Mouse (Mus musculus) fibroblast of lung, adult 2 months (primary cell): ENCODE data around the gene Slc15a4.

Experiments
- DNase-seq: peaks from one replicate; pipeline ENCODE4 v3.0.0-alpha.2; 2011; ENCODE audit warnings: low read depth

The Slc15a4 gene

DNA sequence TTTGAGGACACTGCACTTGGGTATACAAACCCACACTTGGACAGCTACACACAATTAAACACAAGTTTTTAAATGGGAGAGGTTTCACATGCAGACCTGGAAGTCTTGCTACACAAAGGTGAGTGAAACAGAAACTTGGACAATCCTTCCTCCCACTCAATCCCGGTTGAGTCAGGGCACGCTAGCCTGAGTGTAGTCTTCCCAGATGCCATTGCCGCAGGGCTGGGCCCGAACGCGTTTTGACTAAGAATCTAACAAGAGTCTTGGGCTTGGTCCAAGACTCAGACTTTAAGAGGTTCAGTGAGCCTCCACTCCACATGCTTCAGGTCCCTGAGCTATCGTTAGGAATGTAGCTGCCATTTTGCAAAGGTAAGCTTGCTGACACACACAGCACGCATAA, 12.3 kb downstream of the Slc15a4 start:
- DNase-seq = no peak

DNA sequence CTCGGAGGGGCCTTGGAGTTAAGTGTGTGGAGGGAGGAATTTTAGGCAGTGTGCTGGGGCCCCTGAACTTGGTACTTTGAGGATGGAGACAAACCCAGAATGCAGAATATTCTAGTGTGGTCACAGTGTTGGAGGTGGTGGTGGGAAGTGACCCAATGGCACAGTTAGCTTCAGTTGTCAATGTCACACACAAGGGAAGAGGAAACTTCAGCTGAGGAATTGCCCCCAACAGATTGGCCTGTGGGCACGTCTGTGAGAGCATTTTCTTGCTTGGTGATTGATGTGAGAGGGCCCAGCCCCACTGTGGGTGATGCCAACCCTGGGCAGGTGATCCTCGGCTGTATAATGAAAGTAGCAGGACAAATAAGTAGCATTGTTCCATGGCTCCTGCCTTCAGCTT, 13.9 kb downstream of the Slc15a4 start:
- no peak for DNase-seq

DNA sequence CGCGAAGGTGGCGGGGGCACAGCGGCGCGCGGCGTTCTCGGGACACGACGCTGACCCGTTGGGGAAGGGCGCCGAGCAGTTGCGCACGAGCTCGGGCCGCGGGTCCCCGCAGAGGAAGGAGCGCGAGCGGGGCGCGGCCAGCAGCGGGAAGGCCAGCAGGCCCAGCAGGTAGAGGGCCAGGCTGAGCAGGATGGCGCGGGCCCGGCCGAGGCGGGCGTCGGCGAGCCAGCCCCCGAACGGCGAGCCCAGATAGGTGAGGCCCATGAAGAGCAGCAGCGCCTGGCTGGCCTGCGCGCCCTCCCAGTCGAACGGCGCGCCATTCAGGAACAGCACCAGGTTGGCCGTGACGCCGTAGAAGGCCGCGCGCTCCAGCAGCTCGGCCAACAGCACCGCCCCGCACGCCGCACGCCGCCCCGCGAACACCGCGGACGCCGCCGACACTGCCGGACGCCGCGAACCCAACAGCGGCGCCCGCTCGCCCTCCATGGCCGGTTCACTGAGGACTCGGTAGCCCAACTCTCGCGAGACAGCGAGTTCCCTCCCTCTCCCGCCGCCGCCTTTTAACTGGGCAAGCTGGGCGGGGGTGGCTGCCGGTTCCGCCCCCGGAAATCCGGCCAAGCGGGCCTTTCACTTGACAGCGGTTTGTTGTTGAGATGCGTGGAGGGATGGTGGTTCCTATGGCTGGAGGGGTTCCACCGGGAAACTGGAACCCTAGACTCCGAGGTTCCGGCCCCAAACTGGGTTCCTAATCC, 15.6 kb downstream of the Slc15a4 start:
- DNase-seq = peak; percentile 82

DNA sequence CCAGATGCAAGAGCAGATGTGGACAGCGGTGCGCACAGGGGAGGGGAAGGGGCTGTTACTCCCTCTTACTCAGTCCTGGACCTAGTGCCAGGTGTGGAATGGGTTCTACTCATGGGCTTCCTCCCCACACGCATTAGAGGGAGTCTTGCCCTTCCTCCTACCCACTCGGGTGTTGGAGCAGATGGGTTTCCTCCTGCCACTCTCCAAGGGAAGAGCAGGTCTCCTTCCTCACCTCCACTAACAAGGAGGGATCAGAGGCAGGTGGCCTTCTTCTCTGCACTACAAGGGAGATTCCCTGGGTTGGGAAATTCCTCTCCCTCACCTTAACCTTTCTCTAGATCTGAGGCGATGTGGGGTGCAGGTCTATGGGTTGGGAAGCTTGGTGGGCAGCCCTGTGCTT, 16.5 kb downstream of the Slc15a4 start:
- no peak for DNase-seq

DNA sequence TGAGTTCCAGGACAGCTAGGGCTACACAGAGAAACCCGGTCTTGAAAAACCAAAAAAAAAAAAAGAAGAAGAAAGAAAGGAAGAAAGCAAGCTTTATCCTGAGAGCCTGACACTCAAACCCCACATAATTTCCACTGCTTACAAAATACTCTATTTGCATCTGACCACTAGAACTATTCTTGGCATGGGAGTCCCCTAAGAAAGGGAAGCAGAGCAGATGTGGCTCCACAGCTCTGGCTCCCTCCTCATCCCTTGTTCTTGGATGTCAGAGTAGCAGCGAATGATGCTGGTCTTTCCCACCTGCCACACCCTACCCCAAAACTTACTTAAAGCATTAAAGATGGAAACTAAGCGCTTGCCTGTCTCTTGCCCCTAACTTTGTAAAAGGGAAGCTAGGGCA, 17.2 kb downstream of the Slc15a4 start:
- no peak for DNase-seq

DNA sequence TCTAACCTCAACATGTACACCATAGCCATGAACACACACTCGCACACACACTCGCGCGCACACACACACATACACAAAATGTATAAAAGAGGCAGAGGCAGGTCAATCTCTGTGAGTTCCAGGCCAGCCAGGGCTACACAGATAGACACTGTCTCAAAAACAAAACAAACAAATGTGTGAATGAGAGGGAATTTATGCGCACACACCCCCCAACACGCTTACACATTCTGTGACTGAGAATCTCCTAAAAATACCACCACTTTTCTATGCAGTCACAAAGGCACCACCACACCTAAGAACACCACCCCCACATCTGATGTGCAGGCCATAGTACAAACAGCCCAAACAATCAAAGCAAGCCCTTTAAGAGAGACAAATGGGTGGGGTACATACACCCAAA, 20.3 kb downstream of the Slc15a4 start:
- no peak for DNase-seq

DNA sequence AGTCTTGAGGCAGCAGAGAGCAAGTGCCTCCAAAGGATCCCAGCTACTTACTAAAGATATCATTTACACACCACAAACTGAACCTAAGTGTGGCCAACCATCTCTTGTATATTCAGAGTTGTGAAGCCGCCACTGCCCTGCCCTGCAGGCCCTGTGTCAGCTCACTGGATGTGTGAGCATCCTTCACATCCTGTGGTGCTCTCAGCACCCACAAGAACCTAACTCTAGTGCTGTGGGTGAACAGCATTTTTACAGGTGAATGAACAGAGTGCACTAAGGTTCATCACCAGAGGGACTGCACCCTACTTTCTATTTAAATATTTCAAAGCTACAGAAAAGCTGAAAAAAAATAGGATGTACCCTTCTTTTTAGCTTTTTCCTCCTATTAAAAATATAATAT, 20.8 kb downstream of the Slc15a4 start:
- DNase-seq = no peak

DNA sequence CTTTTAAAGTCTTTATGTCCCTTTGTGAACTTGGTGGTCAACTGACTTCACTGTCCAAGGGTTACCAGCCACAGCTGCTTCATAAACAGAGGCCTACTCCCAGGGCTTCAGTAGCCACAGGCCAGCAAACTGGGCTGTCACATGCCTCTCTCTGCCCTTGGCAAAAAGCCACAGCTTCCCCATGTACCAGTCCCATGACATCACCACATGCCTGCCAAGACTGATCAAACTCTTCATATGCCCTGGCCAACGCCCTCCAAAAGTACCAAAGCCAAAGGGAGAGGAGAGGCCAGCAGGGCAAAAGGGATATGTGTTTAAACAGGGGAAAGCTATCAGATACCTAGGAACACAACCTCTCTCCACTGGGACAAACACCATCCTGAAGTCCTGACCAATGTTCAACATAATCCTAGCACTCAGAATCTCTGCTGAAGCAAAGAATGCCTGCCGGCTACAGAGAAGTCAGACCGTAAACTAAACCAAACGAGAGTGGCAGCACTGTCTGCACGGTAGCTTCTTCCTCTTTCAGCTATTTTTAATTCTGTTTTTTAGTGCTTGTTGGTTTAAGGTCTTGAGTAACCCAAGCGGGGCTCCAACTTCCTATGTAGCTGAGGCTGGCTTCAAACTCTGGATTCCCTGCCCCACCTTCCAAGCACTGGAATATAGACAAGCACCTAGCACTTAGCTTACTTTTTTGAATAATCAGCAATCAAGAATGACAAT, 21.7 kb downstream of the Slc15a4 start:
- DNase-seq = peak; percentile 83

DNA sequence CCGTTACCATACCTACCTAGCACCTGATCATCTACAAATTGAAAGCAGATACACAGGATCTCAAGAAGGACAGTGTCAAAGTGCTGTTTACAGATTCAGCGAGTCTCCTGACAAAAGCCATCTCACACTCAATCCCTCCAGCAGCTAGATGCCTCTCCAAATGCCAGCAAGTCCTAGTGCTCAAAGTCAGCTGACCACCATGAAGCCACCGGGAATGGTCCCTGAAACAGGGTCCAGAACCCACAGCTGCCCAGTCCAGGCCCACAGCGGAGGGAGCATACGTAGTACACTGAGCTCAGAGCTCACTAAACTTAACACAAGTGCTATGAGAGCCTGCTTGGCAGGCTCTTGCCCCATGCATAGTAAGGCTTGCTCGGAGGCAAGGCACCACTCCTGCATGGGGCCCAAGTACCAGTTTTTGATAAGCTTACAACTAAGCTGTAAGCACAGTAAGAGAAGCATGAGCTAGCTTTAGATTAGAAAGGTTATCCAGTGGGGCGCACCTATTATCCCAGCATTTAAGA, 23.4 kb downstream of the Slc15a4 start:
- no peak for DNase-seq

DNA sequence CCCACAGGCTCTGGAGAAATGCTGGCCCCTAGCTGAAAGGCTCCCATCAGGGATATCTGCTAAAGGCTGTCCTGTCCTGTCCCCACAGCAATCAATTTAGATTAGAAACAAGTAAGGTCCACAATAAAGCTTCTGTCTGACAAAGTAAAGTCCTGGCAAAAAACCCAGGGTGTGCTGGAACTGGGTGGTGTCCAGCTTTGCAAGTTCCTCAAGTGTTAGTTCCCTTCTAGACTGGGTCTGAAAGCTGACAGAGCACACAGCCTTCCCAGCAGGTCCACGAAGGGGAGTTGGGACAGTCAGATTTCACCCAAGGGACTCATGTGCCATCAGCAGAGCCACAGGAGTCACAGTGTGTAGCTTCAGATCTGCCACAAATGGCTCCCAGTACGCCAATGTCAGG, 25.2 kb downstream of the Slc15a4 start:
- no peak for DNase-seq

DNA sequence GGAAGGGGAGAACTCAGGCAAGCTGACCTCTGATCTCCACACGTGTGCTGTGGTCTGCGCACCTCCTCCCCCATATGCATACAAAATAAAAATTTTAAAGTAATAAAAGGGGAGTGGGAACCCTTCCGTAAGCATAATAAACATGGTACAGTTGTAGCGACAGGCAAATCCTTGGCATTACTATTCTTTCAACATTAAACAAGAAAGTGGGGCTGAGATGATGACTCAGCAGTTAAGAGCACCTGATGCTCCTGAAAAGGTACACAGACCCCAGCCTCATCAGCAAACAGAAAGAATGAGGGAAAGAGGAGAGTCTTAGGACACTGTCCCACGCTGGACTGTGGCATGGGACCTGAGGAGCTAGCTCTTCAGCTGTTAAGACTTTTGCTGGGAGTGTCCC, 29.7 kb downstream of the Slc15a4 start:
- DNase-seq = no peak

DNA sequence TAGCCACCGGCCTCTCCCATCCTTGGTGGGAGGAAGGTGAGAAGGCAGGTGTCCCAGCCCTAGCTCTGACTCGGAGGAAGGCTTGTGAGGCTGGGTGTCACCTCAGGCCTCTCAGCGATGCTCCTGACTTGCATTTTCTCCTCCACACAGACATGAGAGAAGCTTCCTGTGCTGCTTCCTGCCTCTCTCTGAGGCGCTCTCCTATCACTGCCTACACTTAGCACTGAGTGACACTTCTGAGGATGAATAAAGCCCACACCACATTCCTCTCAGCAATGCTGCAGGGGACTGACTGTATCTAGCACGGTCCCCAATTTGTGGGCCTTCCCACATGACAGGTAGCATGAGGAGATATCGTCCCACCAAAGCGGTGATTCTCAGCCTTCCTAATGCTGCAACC, 35.8 kb downstream of the Slc15a4 start:
- no peak for DNase-seq

DNA sequence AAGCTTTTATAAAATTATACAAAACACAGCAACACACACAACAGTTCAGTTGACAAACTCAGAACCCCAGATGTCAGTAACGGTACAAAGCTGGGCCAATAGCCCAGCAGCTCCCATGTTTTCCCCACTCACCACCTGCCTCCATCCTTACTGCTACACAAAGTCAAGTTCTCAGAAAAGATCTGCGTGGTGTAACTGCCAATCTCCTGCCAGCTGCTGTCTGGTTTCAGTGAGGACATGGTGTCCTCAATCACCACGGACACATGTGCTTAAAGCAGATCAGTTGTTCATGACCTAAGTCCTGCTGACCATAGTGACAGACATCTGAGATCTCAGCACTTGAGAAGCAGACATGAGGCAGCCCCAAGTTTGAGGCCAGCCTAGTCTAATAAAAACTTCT, 37.0 kb downstream of the Slc15a4 start:
- no peak for DNase-seq

DNA sequence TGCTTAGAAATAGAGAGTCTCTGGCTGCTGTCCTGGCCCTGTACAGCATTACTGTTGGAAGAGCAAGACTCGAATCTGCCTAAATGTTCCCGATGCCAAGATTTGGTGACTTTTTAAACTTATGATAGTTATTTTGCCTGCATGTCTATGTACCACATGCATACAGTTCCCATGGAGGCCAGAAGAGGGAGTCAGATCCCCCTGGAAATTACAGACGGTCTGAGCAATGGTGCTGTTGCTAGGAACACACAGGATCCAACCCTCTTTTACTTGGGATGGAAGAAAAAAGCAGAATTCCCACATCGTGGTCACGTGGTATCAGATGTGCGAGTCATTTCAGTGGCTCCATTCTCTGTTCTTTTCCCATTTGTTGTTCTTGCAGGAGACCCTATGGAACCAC, 39.8 kb downstream of the Slc15a4 start:
- no peak for DNase-seq

DNA sequence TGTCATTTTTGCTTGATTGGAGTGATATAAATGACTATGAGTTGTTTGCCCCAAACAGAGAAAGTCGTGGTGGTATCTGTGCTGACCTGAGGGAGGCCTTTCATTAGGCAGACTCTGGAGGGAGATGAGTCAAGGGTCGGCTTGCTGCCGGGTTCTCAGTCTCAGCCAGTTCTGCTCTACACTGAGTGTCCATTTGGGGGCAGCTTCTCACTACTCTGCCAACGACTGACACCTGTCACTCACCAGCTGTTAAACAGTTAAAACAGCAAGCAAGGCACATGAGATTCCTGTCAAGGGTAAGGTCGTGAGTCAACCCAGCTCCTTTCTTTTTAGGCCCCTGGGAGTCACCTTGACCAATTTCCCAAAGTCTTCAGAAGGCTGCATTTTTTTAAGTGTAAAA, 40.3 kb downstream of the Slc15a4 start:
- no peak for DNase-seq

DNA sequence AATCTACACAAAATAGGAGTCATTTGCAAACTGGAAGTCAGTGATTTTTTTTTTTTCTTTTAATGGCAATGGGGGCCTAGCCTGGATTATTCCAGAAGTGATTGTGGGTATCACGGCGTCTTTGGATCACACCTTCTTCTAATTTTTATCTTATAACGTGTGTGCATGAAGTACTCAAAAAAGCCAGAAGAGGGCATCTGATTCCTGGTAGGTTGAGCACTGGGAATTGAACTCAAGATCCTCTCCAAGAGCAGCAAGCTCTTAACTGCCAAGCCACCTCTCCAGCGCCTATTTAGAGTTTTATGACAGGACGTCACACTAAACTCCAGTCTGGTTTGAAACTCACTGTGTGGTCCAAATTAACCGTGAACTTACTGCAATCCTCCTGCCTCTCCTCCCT, 44.8 kb downstream of the Slc15a4 start:
- no peak for DNase-seq

DNA sequence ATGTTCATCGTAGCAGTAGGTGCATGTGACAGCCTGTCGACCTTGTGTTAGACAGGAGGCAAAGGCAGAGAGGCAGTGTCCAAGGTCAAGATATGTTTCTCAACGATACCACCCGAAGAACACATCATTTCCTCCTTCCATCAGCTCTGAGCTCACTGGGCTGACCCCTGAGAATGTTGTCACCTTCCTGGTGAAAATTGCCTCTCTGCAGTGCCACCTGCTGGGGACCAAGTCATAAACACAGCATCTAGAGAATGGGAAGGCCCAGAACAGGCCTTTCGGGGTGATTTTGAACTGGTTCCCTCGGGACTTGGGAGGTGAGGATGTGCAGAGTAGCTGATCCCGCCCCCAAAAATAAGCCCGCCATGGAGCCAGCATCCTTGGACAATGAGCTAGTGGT, 49.0 kb downstream of the Slc15a4 start:
- no peak for DNase-seq

DNA sequence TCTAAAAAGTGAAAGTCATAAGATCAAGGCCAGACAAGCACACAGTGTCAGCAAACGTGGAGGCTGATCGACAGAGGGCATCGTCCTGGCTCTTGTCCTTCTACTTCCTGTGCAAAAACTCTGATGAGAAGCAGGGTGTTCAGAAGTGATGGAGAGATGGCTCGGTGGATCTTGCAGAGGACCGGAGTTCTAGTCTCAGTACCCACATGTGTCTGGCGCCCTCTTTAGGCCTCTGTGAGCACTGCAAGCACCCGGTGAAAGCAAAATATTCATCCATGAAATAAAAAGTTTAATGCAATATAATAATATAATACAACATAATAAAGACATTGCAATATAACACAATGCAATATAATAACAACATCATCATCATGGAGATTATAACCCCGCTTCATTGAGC, 55.3 kb downstream of the Slc15a4 start:
- no peak for DNase-seq

DNA sequence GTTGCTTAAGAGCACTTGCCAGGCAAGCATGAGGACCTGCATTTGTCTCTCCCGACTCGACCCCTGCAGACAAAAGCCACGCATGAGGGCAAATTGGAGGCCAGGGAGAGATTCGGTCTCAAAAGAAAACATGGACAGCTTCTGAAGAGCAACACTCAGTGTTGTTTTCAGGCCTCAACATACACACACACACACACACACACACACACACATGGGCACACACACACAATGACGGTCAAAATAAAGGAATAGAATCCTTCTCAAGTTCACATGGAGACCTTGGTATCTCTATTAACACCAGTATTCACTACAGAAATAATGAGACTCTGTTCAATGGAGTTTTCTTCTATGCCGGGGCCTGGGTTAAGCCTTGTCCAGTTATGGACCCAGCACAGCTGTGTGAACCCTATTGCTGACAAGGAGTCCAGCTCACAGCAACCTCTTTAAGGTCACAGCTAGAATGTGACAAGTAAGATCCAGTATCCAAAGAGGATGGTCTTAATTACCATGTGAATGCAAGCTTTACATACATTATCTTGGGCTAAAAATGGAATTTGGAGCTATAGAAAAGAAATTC, 65.4 kb downstream of the Slc15a4 start:
- no peak for DNase-seq

DNA sequence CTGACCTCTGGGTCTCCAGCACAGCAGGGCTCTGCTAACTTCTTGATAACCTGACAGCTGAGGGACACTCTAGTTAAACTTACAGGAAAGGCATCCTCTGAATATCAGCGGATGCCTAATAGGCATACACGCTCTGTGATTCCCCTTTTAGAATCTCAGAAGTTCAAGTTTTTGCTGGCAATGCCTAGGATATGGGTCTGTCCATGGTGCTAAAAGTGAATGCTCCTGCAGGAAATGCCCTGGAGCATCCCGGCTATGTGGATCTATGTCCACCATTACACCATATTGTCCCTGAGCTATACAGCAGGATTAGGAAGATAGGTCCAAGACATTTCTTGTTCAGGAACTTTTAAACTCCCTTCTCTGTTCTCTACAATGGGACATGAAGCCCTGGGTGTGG, 71.6 kb downstream of the Slc15a4 start:
- no peak for DNase-seq

DNA sequence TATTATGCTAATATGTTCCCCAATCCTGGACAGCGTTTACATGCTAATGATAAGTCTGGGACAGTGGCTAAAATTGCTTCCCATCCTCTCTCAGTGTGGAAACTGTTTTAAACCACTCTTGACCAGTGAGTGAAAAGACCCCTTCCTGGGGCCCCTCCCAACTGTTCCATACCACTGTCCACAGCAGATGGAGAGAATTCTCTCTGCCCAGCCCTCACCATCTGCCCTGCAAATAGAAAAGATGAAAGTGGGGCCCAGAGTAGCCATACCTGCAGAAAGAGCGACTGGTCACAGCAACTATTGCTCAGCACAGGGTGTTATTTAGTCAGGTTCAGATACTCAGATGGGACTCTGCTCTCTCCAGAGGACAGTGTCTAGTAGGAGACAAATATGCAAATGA, 84.6 kb downstream of the Slc15a4 start:
- no peak for DNase-seq

DNA sequence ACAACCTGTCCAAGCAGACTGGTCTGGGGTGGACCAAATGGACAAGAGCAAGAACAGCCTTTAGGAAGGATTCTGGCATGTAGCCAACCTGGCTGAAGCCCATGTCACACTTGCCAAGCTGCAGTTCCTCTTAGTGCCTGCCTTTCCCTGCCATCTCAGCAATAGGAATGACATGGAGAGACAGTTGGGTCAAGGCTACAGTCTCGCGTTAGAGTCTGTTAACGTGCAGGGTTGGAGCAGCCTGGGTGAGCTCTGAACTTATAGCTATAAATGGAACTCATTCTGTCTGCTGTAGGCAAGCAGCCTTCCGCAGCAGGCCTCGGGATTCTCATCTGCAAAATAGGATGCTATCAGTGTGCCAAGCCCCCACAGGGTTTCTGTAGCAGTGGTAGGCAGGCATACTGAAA, 86.1 kb downstream of the Slc15a4 start:
- no peak for DNase-seq
